Mouse (Mus musculus): Measurements from ENCODE around the gene Cltrn.

The Cltrn gene

GRCm38 (mm10) chrX:164088582-164088981 lies at the start of gene Cltrn:
TSS of gene Cltrn (plus strand) at chrX:164088830.
- DNase-seq, result no peak

- no peak for DNase-seq
Measured at GRCm38 (mm10) chrX:164038882-164039281, 49.7 kb upstream of the Cltrn start.

- DNase-seq, result peak; percentile 33
Measured at GRCm38 (mm10) chrX:164042069-164042468, 46.6 kb upstream of the Cltrn start.

- DNase-seq, result no peak
Measured at GRCm38 (mm10) chrX:164046736-164047135, 41.9 kb upstream of the Cltrn start.

GRCm38 (mm10) chrX:164055726-164056125 lies 32.9 kb upstream of the Cltrn start:
- DNase-seq, result no peak

- DNase-seq, result no peak
Measured at GRCm38 (mm10) chrX:164058523-164058922, 30.1 kb upstream of the Cltrn start.

- no peak for DNase-seq
Measured at GRCm38 (mm10) chrX:164059070-164059469, 29.6 kb upstream of the Cltrn start.

- DNase-seq, result peak; percentile 25
Measured at GRCm38 (mm10) chrX:164066185-164066584, 22.4 kb upstream of the Cltrn start.

GRCm38 (mm10) chrX:164068968-164069367 lies 19.7 kb upstream of the Cltrn start:
- DNase-seq, result no peak

- peak; percentile 96 for DNase-seq
Measured at GRCm38 (mm10) chrX:164076040-164076775, 12.4 kb upstream of the Cltrn start, which contains the start of gene Siah1b. TSS of gene Siah1b (minus strand) at chrX:164076493.

GRCm38 (mm10) chrX:164082030-164082429 lies 6.6 kb upstream of the Cltrn start:
- DNase-seq, result no peak

GRCm38 (mm10) chrX:164089916-164090315 lies 1.3 kb downstream of the Cltrn start:
- no peak for DNase-seq

GRCm38 (mm10) chrX:164092300-164093169 lies 3.9 kb downstream of the Cltrn start:
- DNase-seq, result no peak

GRCm38 (mm10) chrX:164093435-164093834 lies 4.8 kb downstream of the Cltrn start:
- no peak for DNase-seq

- no peak for DNase-seq
Measured at GRCm38 (mm10) chrX:164095838-164096237, 7.2 kb downstream of the Cltrn start.

- no peak for DNase-seq
Measured at GRCm38 (mm10) chrX:164101483-164101882, 12.9 kb downstream of the Cltrn start.

GRCm38 (mm10) chrX:164102198-164102597 lies 13.6 kb downstream of the Cltrn start:
- no peak for DNase-seq

- no peak for DNase-seq
Measured at GRCm38 (mm10) chrX:164102656-164103055, 14.0 kb downstream of the Cltrn start.

GRCm38 (mm10) chrX:164111146-164111545 lies 22.5 kb downstream of the Cltrn start:
- DNase-seq, result no peak

- DNase-seq, result no peak
Measured at GRCm38 (mm10) chrX:164113744-164114143, 25.1 kb downstream of the Cltrn start.

GRCm38 (mm10) chrX:164123942-164124341 lies 35.3 kb downstream of the Cltrn start:
- DNase-seq, result no peak

- no peak for DNase-seq
Measured at GRCm38 (mm10) chrX:164133531-164133930, 44.9 kb downstream of the Cltrn start.

GRCm38 (mm10) chrX:164135304-164135818 lies 46.7 kb downstream of the Cltrn start:
- no peak for DNase-seq

GRCm38 (mm10) chrX:164139032-164139431 lies 50.4 kb downstream of the Cltrn start, which contains the start of gene Ace2:
TSS of gene Ace2 (plus strand) at chrX:164139332.
- DNase-seq, result no peak
